Mouse (Mus musculus): Measurements from ENCODE around the gene Nadk.

Nadk gene

GRCm38 (mm10) chr4:155561661-155562442 lies at the start of gene Nadk:
Nadk (plus strand) TSS chr4:155562378.
- DNase-seq (ENCODE audit: low spot score) = peak; percentile 63

GRCm38 (mm10) chr4:155514810-155515209 lies 47.4 kb upstream of the Nadk start:
- DNase-seq (ENCODE audit: low spot score) = no peak

- DNase-seq (ENCODE audit: low spot score) = no peak
Observed at GRCm38 (mm10) chr4:155517948-155518517, 44.1 kb upstream of the Nadk start.

GRCm38 (mm10) chr4:155522327-155522726 lies 39.9 kb upstream of the Nadk start:
- DNase-seq (ENCODE audit: low spot score) = no peak

GRCm38 (mm10) chr4:155525751-155526150 lies 36.4 kb upstream of the Nadk start:
- DNase-seq (ENCODE audit: low spot score) = no peak

GRCm38 (mm10) chr4:155529294-155529693 lies 32.9 kb upstream of the Nadk start:
- DNase-seq (ENCODE audit: low spot score) = no peak

- no peak for DNase-seq (ENCODE audit: low spot score)
Observed at GRCm38 (mm10) chr4:155549993-155550392, 12.2 kb upstream of the Nadk start.

GRCm38 (mm10) chr4:155550446-155550845 lies 11.7 kb upstream of the Nadk start:
- DNase-seq (ENCODE audit: low spot score) = no peak

- DNase-seq (ENCODE audit: low spot score) = no peak
Observed at GRCm38 (mm10) chr4:155551073-155551472, 11.1 kb upstream of the Nadk start.

GRCm38 (mm10) chr4:155552917-155553532 lies 9.2 kb upstream of the Nadk start:
- no peak for DNase-seq (ENCODE audit: low spot score)

- no peak for DNase-seq (ENCODE audit: low spot score)
Observed at GRCm38 (mm10) chr4:155554880-155555279, 7.3 kb upstream of the Nadk start.

- no peak for DNase-seq (ENCODE audit: low spot score)
Observed at GRCm38 (mm10) chr4:155555464-155555863, 6.7 kb upstream of the Nadk start.

GRCm38 (mm10) chr4:155559454-155559853 lies 2.7 kb upstream of the Nadk start:
- no peak for DNase-seq (ENCODE audit: low spot score)

GRCm38 (mm10) chr4:155560932-155561331 lies 1.2 kb upstream of the Nadk start:
- peak; percentile 68 for DNase-seq (ENCODE audit: low spot score)

- DNase-seq (ENCODE audit: low spot score) = peak; percentile 88
Observed at GRCm38 (mm10) chr4:155562725-155563399, 684 bp downstream of the Nadk start.

- DNase-seq (ENCODE audit: low spot score) = peak; percentile 99
Observed at GRCm38 (mm10) chr4:155563400-155564231, 1.4 kb downstream of the Nadk start.

- peak; percentile 65 for DNase-seq (ENCODE audit: low spot score)
Observed at GRCm38 (mm10) chr4:155564315-155565069, 2.3 kb downstream of the Nadk start.

- DNase-seq (ENCODE audit: low spot score) = no peak
Observed at GRCm38 (mm10) chr4:155566555-155566954, 4.4 kb downstream of the Nadk start.

GRCm38 (mm10) chr4:155568170-155568569 lies 6.0 kb downstream of the Nadk start:
- no peak for DNase-seq (ENCODE audit: low spot score)

- no peak for DNase-seq (ENCODE audit: low spot score)
Observed at GRCm38 (mm10) chr4:155568632-155569370, 6.6 kb downstream of the Nadk start.

All from testis, postnatal 10 days (tissue).